Mouse (Mus musculus): ENCODE measurements around the gene Zfyve1.
A peak's percentile ranks its signal among the peaks of the same experiment; 100 is the strongest.

Gene Zfyve1

DNA sequence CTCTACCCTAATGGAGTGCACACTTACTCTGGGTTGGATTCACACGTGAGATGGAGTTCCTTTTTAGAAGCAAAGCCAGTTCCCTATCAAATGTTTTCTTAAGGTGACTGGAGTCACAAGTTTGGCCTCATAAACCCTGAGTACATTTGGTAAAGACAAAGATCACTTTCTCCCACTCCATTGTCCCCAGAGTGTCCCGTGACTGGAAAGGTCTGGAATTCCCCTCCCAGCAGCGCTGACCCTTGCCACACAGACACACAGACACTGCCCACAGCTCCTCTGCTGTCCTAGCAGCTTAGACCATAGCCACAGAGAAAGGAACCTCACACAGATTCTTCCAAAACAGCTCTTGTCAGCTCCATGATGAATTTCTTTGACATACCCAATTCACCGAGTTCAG is 14.9 kb downstream of the Zfyve1 start:
- DNase-seq (ENCODE audit: low read depth, low spot score): no peak

DNA sequence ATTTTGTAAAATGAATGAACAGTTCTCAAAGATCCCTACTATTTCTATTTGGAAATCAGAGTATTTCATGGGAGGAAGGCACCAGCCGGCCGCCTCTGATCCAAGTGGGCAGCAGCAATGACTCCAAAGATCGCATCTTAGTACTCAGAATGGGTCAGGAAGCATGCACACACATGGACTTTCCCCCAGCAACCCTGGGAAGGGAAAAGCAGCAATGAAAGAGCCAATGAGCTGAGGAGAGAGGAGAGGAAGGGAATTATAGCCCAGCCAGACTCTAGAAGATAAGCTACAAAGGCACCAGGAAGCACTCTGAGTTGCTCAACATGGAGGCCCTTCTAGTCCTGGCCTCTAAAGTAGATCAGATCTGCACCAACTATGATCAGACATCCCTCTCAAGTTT is 16.7 kb downstream of the Zfyve1 start:
- DNase-seq (ENCODE audit: low read depth, low spot score): no peak

GRCm38 (mm10) chr12:83578896-83579569 is 18.0 kb downstream of the Zfyve1 start:
- DNase-seq (ENCODE audit: low read depth, low spot score): no peak

DNA sequence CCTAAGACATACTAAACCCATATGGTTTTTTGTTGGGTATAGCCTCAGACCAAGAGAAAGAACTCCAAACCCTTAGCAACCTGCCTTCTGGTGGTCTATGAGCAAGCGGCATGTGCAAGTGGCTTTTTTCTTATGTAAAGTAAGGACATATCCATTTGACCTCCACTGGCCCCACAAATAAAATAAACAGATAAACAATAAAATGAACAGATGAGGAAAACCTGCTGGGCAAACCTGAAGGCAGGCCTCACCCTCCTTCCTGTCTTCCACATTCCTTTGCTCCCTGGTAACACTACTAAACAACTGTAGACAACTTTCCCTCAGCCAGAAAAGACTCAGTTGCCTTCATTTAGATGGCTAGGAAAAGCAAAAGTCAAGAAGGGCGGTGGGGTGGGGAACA is 18.7 kb downstream of the Zfyve1 start:
- DNase-seq (ENCODE audit: low read depth, low spot score): no peak

DNA sequence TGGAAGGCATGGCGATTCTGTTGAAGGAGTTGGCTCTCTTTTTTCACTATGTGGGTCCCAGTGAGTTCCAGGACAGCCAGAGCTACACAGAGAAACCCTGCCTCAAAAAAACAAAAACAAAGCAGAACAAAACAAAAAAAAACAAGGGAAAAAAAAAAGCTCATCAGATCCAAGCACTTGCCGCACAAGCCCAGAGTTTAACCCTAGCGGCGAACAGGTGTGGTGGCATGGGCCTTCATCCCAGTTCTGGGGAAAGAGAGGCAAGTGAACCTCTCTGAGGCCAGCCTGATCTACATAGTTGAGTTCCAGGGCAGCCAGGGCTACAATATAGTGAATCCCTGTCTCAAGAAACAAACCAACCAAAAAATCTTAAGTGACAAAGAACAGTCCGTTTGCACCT is 19.6 kb downstream of the Zfyve1 start:
- DNase-seq (ENCODE audit: low read depth, low spot score): no peak

GRCm38 (mm10) chr12:83572717-83573116 is 24.3 kb downstream of the Zfyve1 start:
- DNase-seq (ENCODE audit: low read depth, low spot score): no peak

DNA sequence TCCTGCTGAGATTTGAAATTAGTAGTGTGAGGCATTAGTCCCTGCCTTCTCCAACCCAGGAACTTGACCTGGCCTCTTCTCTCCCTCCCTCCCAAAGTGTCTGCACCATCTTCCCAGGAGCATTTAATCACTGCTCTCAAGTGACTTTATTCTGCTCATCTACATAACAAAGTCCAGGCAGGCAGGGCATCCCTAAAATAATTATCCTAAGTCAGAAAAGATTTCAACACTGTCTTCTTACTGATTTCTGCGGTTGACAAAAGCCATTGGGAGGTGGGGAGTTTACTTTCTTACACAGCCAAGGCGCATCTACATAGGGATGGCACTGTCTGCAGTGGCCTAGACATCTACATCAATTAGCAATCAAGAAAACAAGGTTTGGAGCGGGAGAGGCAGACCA is 27.2 kb downstream of the Zfyve1 start:
- DNase-seq (ENCODE audit: low read depth, low spot score): no peak

GRCm38 (mm10) chr12:83562589-83562988 is 34.4 kb downstream of the Zfyve1 start:
- DNase-seq (ENCODE audit: low read depth, low spot score): no peak

GRCm38 (mm10) chr12:83560189-83560588 is 36.8 kb downstream of the Zfyve1 start:
- DNase-seq (ENCODE audit: low read depth, low spot score): no peak

- no peak for DNase-seq (ENCODE audit: low read depth, low spot score)
Observed at GRCm38 (mm10) chr12:83558496-83558895, 38.5 kb downstream of the Zfyve1 start.

DNA sequence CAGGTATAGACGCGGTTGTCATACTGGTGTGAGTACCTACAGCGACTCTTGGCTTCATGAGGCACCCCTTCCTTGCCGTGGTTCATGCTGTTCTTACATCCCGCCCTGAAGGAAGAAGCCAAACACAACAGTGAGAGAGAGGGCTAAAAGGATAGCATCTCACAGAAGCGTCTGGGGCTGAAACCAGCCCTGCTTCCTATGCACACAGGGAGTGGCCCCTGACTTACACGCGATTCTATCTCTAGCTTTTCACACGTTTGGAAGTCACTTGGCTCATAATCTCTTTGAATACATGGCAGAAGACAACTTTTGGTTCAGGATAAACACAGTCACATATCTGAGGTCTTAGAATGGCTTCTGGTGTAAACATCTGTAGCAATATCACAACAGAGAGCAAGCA is 41.4 kb downstream of the Zfyve1 start:
- no peak for DNase-seq (ENCODE audit: low read depth, low spot score)

GRCm38 (mm10) chr12:83553816-83554215 is 43.2 kb downstream of the Zfyve1 start:
- DNase-seq (ENCODE audit: low read depth, low spot score): no peak

- DNase-seq (ENCODE audit: low read depth, low spot score): no peak
Observed at GRCm38 (mm10) chr12:83551305-83551704, 45.7 kb downstream of the Zfyve1 start.

DNA sequence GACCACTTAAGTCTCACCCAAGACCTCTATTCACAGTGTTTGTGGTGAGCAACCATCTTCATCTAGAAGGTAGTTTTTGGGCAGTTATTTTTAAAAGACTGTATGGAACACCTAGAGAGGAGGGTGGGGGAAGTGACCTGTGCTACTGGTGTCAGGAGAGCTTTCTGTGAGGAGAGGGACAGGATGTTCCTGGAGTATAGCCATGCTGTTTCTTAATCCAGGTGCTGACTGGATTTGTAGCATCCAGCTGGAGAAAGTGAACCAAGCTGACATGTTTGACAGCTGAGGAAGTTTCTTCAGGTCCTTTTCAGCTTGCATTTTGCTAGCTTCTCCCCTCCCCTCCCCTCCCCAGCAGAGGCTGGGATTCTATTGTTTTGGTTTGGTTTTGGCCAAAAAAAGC is 52.2 kb downstream of the Zfyve1 start:
- DNase-seq (ENCODE audit: low read depth, low spot score): no peak

DNA sequence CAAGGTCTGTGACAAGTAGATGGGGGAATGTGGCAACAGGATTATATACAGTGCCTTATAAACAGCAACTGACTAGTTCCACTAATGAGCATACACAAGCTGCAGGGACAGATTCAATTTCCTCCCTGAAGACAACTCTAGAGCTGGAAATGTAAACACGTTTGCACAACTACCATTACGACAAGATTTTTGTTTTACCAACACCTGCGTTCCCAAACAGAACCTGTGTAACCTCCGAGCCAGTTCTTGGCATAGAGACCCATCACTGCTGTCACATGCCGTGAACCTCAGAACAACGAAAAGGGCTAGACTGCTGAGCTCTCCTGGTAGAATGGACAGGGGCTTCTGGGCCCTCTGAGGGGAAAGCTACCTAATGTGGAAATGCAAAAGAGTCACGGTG is 53.0 kb downstream of the Zfyve1 start:
- DNase-seq (ENCODE audit: low read depth, low spot score): no peak

DNA sequence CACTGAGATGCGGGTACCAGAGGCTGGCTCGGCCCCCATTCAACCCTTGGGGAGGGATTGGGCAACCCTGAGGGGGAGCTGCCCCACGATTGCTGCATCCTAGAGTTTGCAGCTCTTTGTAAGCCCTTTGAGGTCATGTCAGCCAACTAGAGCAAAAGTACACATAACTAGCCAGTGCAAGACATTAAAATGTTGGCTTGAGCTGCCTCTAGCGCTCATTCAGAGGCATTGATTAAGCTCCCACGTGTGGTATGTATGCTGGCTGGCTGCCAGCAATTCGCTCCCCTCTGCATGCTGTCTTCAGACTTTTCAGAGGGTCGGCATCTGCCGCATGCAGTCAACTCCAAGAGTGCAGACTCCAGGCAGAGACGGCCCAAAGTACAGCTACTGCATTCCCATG is 61.0 kb downstream of the Zfyve1 start:
- no peak for DNase-seq (ENCODE audit: low read depth, low spot score)

GRCm38 (mm10) chr12:83535428-83535827 is 61.6 kb downstream of the Zfyve1 start:
- DNase-seq (ENCODE audit: low read depth, low spot score): peak; percentile 17

- peak; percentile 23 for DNase-seq (ENCODE audit: low read depth, low spot score)
Observed at GRCm38 (mm10) chr12:83534190-83534589, 62.8 kb downstream of the Zfyve1 start.

DNA sequence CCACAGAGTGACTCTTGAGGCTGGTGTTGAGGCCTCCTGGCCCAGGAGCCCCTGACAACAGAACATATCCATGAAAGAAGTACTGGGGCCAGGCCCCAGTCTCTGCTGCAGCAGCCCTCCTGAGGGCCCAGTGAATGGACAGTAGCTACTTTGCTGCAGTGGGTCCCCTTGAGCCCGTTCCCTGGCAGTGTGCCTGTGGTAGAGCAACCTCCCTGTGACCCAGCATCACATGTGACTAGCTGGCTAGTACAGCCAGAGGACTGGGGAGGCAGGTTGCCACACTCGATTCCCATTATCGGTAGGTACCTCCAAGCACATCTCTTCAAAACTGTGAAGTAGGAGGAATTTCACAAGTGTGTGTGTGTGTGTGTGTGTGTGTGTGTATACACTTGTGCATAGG is 64.1 kb downstream of the Zfyve1 start:
- DNase-seq (ENCODE audit: low read depth, low spot score): no peak

DNA sequence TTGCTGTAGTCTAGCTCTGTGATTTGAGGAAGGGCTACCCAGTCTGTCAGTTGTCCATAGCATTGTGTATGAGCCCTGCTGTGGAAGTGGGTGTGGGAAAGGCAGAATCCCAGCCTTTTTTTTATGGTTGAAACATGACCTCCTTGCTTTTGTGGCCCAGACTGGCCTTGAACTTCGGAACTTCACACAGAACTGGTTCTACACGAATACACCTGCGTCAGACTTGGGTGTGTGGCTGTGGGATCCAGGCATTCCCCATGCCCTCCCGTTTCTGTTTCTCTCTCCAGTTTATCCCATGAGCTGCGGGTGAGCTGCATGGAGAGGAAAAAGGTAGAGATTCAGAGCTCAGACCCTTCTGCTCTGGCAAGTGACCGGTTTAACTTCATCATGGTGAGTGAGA is 65.0 kb downstream of the Zfyve1 start:
- no peak for DNase-seq (ENCODE audit: low read depth, low spot score)

GRCm38 (mm10) chr12:83528665-83529064 is 68.4 kb downstream of the Zfyve1 start:
- no peak for DNase-seq (ENCODE audit: low read depth, low spot score)

DNA sequence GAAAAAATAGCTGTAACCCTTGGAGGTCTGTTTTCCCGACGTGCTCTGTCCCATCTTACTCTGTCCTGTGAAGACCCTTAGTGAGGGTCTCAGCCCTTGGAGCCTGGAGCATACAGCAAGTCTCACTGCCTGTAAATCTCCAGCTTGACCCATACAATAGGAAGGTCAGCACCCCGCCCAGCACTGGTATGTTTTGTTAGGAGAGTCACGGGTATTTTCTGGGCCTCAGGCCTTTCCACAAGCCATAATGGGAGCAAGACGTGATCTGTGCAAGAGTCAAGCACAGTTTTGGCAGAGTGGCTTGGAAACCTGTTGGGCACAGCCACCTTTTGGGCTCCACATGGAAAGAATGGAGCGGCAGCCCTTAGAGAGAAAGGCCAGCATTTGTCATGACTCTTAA is 69.2 kb downstream of the Zfyve1 start:
- DNase-seq (ENCODE audit: low read depth, low spot score): no peak

DNA sequence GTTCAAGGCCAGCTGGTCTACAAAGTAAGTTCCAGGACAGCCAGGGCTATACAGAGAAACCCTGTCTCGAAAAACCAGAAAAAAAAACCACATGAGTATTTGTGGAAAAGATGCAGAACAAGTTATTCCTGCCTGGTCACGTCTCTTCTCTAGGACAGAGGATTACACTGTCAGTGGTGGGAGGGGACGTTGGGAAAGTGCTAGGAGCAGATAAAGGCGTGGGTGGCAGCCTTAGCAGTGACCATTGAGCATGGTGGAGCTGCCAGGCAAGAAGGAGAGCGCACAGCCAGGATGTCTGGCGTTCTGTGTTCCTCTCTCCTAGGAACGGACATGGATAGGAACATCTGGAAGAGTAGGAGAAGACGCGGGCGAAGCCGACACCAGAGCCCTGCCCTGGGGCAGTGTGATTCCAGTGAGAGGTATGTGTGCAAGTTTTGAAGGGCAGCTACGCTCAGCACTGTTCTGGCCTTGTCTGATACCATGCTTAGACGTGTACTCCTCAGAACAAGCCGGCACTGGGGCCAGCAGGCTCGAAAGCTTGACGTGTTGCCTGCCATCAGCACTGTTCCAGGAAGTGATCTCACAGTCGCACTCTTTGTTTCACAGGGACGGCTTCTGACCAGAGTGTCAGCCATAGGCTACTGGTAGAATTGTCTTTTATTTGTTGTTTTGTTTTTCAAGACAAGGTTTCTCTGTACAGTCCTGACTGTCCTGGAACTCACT is 71.0 kb downstream of the Zfyve1 start:
- DNase-seq (ENCODE audit: low read depth, low spot score): peak; percentile 43
